Mouse (Mus musculus): ENCODE data around the gene Lhx4. TPM values are rescaled to one million over a fixed set of nuclear protein-coding genes. Genes with fewer than 3 reads are reported as not detected.

Lhx4 gene
- 0.07 and 0.08 TPM in 2 replicates for polyA plus RNA-seq (2014; fragmentation: Nextera tagmentation; extraction: Ambion mirVana)

GRCm38 (mm10) chr1:155751484-155752255 lies at the start of gene Lhx4:
TSS of gene Lhx4 (minus strand) at chr1:155751684.
- Histone ChIP-seq H3K27ac (ENCODE audit: low read depth, low read length) (no peak within 1 kb of the TSS), H3K4me3 (ENCODE audit: low read depth, low read length) (no peak within 1 kb of the TSS)

GRCm38 (mm10) chr1:155798000-155798399 lies 46.5 kb upstream of the Lhx4 start:
- Histone ChIP-seq H3K4me3 (ENCODE audit: low read depth, low read length) (no peak overlapping the region), H3K4me1 (replicated peaks; ENCODE audit: control insufficient read depth, insufficient read depth, low read length) (no peaks in the 10 kb centered on the region), H3K9me3 (ENCODE audit: control insufficient read depth, low read length) (no peaks in the 10 kb centered on the region), H3K9ac (ENCODE audit: low read length) (no peak overlapping the region), H3K27ac (ENCODE audit: low read depth, low read length) (no peak overlapping the region), H3K36me3 (ENCODE audit: control insufficient read depth, insufficient read depth, low read length) (no peaks in the 10 kb centered on the region; the same call in 1 of the 2 replicates), H3K27me3 (ENCODE audit: control insufficient read depth, insufficient read depth, low read length) (no peaks in the 10 kb centered on the region), H3K4me2 (ENCODE audit: low read depth, low read length, severe bottlenecking) (no peak overlapping the region)
- WGBS: 100% methylated on average over 4 of the region's 4 CpGs
- DNase-seq (ENCODE audit: low spot score) (no peak), ATAC-seq (replicated peaks; ENCODE audit: low FRiP score) (no peak)

More at GRCm38 (mm10) chr1:155751484-155752255, at the start of gene Lhx4:
- 59% methylated on average over 6 of the region's 6 CpGs for WGBS
- no peak within 1 kb of the TSS for H3K4me2 ChIP-seq (ENCODE audit: low read depth, low read length, severe bottlenecking)
- H3K27me3 ChIP-seq (ENCODE audit: control insufficient read depth, insufficient read depth, low read length): peaks cover 49% of the 10 kb centered on the region
- peaks cover 3% of the 10 kb centered on the region; the same call in 1 of the 2 replicates for H3K4me1 ChIP-seq (replicated peaks; ENCODE audit: control insufficient read depth, insufficient read depth, low read length)
- DNase-seq (ENCODE audit: low spot score): no peak
- H3K9ac ChIP-seq (ENCODE audit: low read length): no peak within 1 kb of the TSS
- no peaks in the 10 kb centered on the region for H3K9me3 ChIP-seq (ENCODE audit: control insufficient read depth, low read length)
- no peak for ATAC-seq (replicated peaks; ENCODE audit: low FRiP score)
- H3K36me3 ChIP-seq (ENCODE audit: control insufficient read depth, insufficient read depth, low read length): no peaks in the 10 kb centered on the region

- H3K27me3 ChIP-seq (ENCODE audit: control insufficient read depth, insufficient read depth, low read length): no peaks in the 10 kb centered on the region
These were observed 45.9 kb upstream of the Lhx4 start for GRCm38 (mm10) chr1:155797425-155797824.

GRCm38 (mm10) chr1:155796757-155797405 lies 45.4 kb upstream of the Lhx4 start:
- 78% methylated on average over 11 of the region's 11 CpGs for WGBS
- ATAC-seq (replicated peaks; ENCODE audit: low FRiP score) (no peak), DNase-seq (ENCODE audit: low spot score) (no peak)
- Histone ChIP-seq H3K4me3 (ENCODE audit: low read depth, low read length) (no peak overlapping the region), H3K27me3 (ENCODE audit: control insufficient read depth, insufficient read depth, low read length) (no peaks in the 10 kb centered on the region), H3K27ac (ENCODE audit: low read depth, low read length) (no peak overlapping the region), H3K4me1 (replicated peaks; ENCODE audit: control insufficient read depth, insufficient read depth, low read length) (no peaks in the 10 kb centered on the region), H3K9ac (ENCODE audit: low read length) (no peak overlapping the region), H3K36me3 (ENCODE audit: control insufficient read depth, insufficient read depth, low read length) (no peaks in the 10 kb centered on the region; the same call in 1 of the 2 replicates), H3K9me3 (ENCODE audit: control insufficient read depth, low read length) (no peaks in the 10 kb centered on the region), H3K4me2 (ENCODE audit: low read depth, low read length, severe bottlenecking) (no peak overlapping the region)

More at GRCm38 (mm10) chr1:155797425-155797824, 45.9 kb upstream of the Lhx4 start:
- Histone ChIP-seq H3K9ac (ENCODE audit: low read length) (no peak overlapping the region), H3K27ac (ENCODE audit: low read depth, low read length) (no peak overlapping the region), H3K4me2 (ENCODE audit: low read depth, low read length, severe bottlenecking) (no peak overlapping the region), H3K36me3 (ENCODE audit: control insufficient read depth, insufficient read depth, low read length) (no peaks in the 10 kb centered on the region; the same call in 1 of the 2 replicates), H3K4me3 (ENCODE audit: low read depth, low read length) (no peak overlapping the region), H3K9me3 (ENCODE audit: control insufficient read depth, low read length) (no peaks in the 10 kb centered on the region), H3K4me1 (replicated peaks; ENCODE audit: control insufficient read depth, insufficient read depth, low read length) (no peaks in the 10 kb centered on the region)
- no peak for DNase-seq (ENCODE audit: low spot score)
- WGBS: 88% methylated on average over 4 of the region's 4 CpGs
- ATAC-seq (replicated peaks; ENCODE audit: low FRiP score): no peak

- H3K4me2 ChIP-seq (ENCODE audit: low read depth, low read length, severe bottlenecking): no peak overlapping the region
- H3K27me3 ChIP-seq (ENCODE audit: control insufficient read depth, insufficient read depth, low read length): no peaks in the 10 kb centered on the region
- WGBS: 93% methylated on average over 5 of the region's 5 CpGs
- no peak overlapping the region for H3K27ac ChIP-seq (ENCODE audit: low read depth, low read length)
- no peak for ATAC-seq (replicated peaks; ENCODE audit: low FRiP score)
- no peak for DNase-seq (ENCODE audit: low spot score)
- H3K9me3 ChIP-seq (ENCODE audit: control insufficient read depth, low read length): no peaks in the 10 kb centered on the region
- no peaks in the 10 kb centered on the region; the same call in 1 of the 2 replicates for H3K36me3 ChIP-seq (ENCODE audit: control insufficient read depth, insufficient read depth, low read length)
- no peak overlapping the region for H3K4me3 ChIP-seq (ENCODE audit: low read depth, low read length)
- no peak overlapping the region for H3K9ac ChIP-seq (ENCODE audit: low read length)
- H3K4me1 ChIP-seq (replicated peaks; ENCODE audit: control insufficient read depth, insufficient read depth, low read length): no peaks in the 10 kb centered on the region
These were observed 44.3 kb upstream of the Lhx4 start for GRCm38 (mm10) chr1:155795791-155796233.

- H3K9ac ChIP-seq (ENCODE audit: low read length): no peak overlapping the region
These were observed 43.4 kb upstream of the Lhx4 start for GRCm38 (mm10) chr1:155794855-155795254.

GRCm38 (mm10) chr1:155791919-155792318 lies 40.4 kb upstream of the Lhx4 start:
- WGBS: 70% methylated on average over 5 of the region's 5 CpGs
- Histone ChIP-seq H3K27ac (ENCODE audit: low read depth, low read length) (no peak overlapping the region), H3K4me1 (replicated peaks; ENCODE audit: control insufficient read depth, insufficient read depth, low read length) (0 out of 2 replicates have a peak, but pooled peaks cover 2% of the 10 kb centered on the region), H3K9ac (ENCODE audit: low read length) (no peak overlapping the region), H3K36me3 (ENCODE audit: control insufficient read depth, insufficient read depth, low read length) (no peaks in the 10 kb centered on the region; the same call in 1 of the 2 replicates), H3K4me3 (ENCODE audit: low read depth, low read length) (no peak overlapping the region), H3K27me3 (ENCODE audit: control insufficient read depth, insufficient read depth, low read length) (no peaks in the 10 kb centered on the region), H3K4me2 (ENCODE audit: low read depth, low read length, severe bottlenecking) (no peak overlapping the region), H3K9me3 (ENCODE audit: control insufficient read depth, low read length) (no peaks in the 10 kb centered on the region)
- DNase-seq (ENCODE audit: low spot score) (no peak), ATAC-seq (replicated peaks; ENCODE audit: low FRiP score) (no peak)

More at GRCm38 (mm10) chr1:155794855-155795254, 43.4 kb upstream of the Lhx4 start:
- Histone ChIP-seq H3K4me1 (replicated peaks; ENCODE audit: control insufficient read depth, insufficient read depth, low read length) (0 out of 2 replicates have a peak, but pooled peaks cover 2% of the 10 kb centered on the region), H3K27ac (ENCODE audit: low read depth, low read length) (no peak overlapping the region), H3K27me3 (ENCODE audit: control insufficient read depth, insufficient read depth, low read length) (no peaks in the 10 kb centered on the region), H3K9me3 (ENCODE audit: control insufficient read depth, low read length) (no peaks in the 10 kb centered on the region), H3K36me3 (ENCODE audit: control insufficient read depth, insufficient read depth, low read length) (no peaks in the 10 kb centered on the region; the same call in 1 of the 2 replicates), H3K4me2 (ENCODE audit: low read depth, low read length, severe bottlenecking) (no peak overlapping the region), H3K4me3 (ENCODE audit: low read depth, low read length) (no peak overlapping the region)
- ATAC-seq (replicated peaks; ENCODE audit: low FRiP score): no peak
- DNase-seq (ENCODE audit: low spot score): no peak
- 87% methylated on average over 6 of the region's 6 CpGs for WGBS

GRCm38 (mm10) chr1:155790111-155790974 lies 38.9 kb upstream of the Lhx4 start:
- H3K4me3 ChIP-seq (ENCODE audit: low read depth, low read length): no peak overlapping the region
- H3K27me3 ChIP-seq (ENCODE audit: control insufficient read depth, insufficient read depth, low read length): no peaks in the 10 kb centered on the region
- no peaks in the 10 kb centered on the region; the same call in 1 of the 2 replicates for H3K36me3 ChIP-seq (ENCODE audit: control insufficient read depth, insufficient read depth, low read length)
- H3K9me3 ChIP-seq (ENCODE audit: control insufficient read depth, low read length): no peaks in the 10 kb centered on the region
- 54% methylated on average over 16 of the region's 16 CpGs for WGBS
- DNase-seq (ENCODE audit: low spot score) (no peak), ATAC-seq (replicated peaks; ENCODE audit: low FRiP score) (peak; percentile 55)
- H3K4me2 ChIP-seq (ENCODE audit: low read depth, low read length, severe bottlenecking): no peak overlapping the region
- peak overlapping the region; percentile 37; the same call in 1 of the 2 replicates for H3K27ac ChIP-seq (ENCODE audit: low read depth, low read length)
- no peak overlapping the region for H3K9ac ChIP-seq (ENCODE audit: low read length)
- H3K4me1 ChIP-seq (replicated peaks; ENCODE audit: control insufficient read depth, insufficient read depth, low read length): 0 out of 2 replicates have a peak, but pooled peaks cover 2% of the 10 kb centered on the region

Data from forebrain, embryonic 11.5 days (tissue).